Mouse (Mus musculus): ENCODE data around the gene Gm3573. TPM values are rescaled to one million over a fixed set of nuclear protein-coding genes. Genes with fewer than 3 reads are reported as not detected.
"Not testable (repeated sequence)": the region's sequence is repeated elsewhere in the genome, so short reads cannot be mapped to it uniquely, and the experiment has no call there.

Gm3573 gene
- not detected in 2 replicates for polyA plus RNA-seq (2015; fragmentation: Nextera tagmentation; extraction: Ambion mirVana)

GRCm38 (mm10) chr14:42190691-42191090 lies at the start of gene Gm3573:
TSS of gene Gm3573 (minus strand) at chr14:42190791.
- H3K4me2 ChIP-seq; H3K27ac ChIP-seq (replicated peaks); H3K27me3 ChIP-seq; H3K9ac ChIP-seq; H3K36me3 ChIP-seq; H3K9me3 ChIP-seq; ATAC-seq (ENCODE audit: low read depth); H3K4me3 ChIP-seq; H3K4me1 ChIP-seq (replicated peaks): not testable (repeated sequence)
- WGBS: no CpG with 5 or more reads among the region's 1 CpGs

GRCm38 (mm10) chr14:42216766-42217537 lies 26.4 kb upstream of the Gm3573 start:
- H3K9ac ChIP-seq, H3K36me3 ChIP-seq: not testable (repeated sequence)
- WGBS: 80% methylated on average over 8 of the region's 10 CpGs

GRCm38 (mm10) chr14:42183936-42184335 lies 6.7 kb downstream of the Gm3573 start:
- H3K27ac ChIP-seq (replicated peaks); H3K9me3 ChIP-seq; H3K4me3 ChIP-seq; H3K36me3 ChIP-seq; H3K4me1 ChIP-seq (replicated peaks); ATAC-seq (ENCODE audit: low read depth); H3K27me3 ChIP-seq; H3K9ac ChIP-seq; H3K4me2 ChIP-seq: not testable (repeated sequence)
- 80% methylated on average over 3 of the region's 3 CpGs for whole genome bisulfite sequencing

More at GRCm38 (mm10) chr14:42216766-42217537, 26.4 kb upstream of the Gm3573 start:
- H3K27ac ChIP-seq (replicated peaks); H3K9me3 ChIP-seq; H3K27me3 ChIP-seq; H3K4me3 ChIP-seq; H3K4me1 ChIP-seq (replicated peaks); H3K4me2 ChIP-seq; ATAC-seq (ENCODE audit: low read depth): not testable (repeated sequence)

- H3K27ac ChIP-seq (replicated peaks); H3K4me1 ChIP-seq (replicated peaks); H3K9me3 ChIP-seq; H3K36me3 ChIP-seq; H3K4me3 ChIP-seq; H3K9ac ChIP-seq; H3K4me2 ChIP-seq; ATAC-seq (ENCODE audit: low read depth); H3K27me3 ChIP-seq: not testable (repeated sequence)
- WGBS: 93% methylated on average over 1 of the region's 2 CpGs
Observed at GRCm38 (mm10) chr14:42162522-42162921, 28.1 kb downstream of the Gm3573 start, which contains the start of gene Gm17027. TSS of gene Gm17027 (minus strand) at chr14:42162622.

Other genes with a start within 250 kb of the Gm3573 start
- gene 1700024B05Rik, start 246.8 kb downstream of the Gm3573 start, polyA plus RNA-seq (2015; fragmentation: Nextera tagmentation; extraction: Ambion mirVana): not detected in 2 replicates
- not detected in 2 replicates for gene Gm6401, start 222.9 kb downstream of the Gm3573 start, polyA plus RNA-seq (2015; fragmentation: Nextera tagmentation; extraction: Ambion mirVana)
- gene Gm3543, start 207.5 kb downstream of the Gm3573 start, polyA plus RNA-seq (2015; fragmentation: Nextera tagmentation; extraction: Ambion mirVana): not detected in 2 replicates
- gene Gm7951, start 73.4 kb downstream of the Gm3573 start, polyA plus RNA-seq (2015; fragmentation: Nextera tagmentation; extraction: Ambion mirVana): not detected in 2 replicates
- gene Gm17027, start 28.2 kb downstream of the Gm3573 start, polyA plus RNA-seq (2015; fragmentation: Nextera tagmentation; extraction: Ambion mirVana): not detected in 2 replicates
- not detected in 2 replicates for gene Gm17026, start 69.3 kb upstream of the Gm3573 start, polyA plus RNA-seq (2015; fragmentation: Nextera tagmentation; extraction: Ambion mirVana)
- not detected in 2 replicates for gene Gm9611, start 106.6 kb upstream of the Gm3573 start, polyA plus RNA-seq (2015; fragmentation: Nextera tagmentation; extraction: Ambion mirVana)
- not detected in 2 replicates for gene Gm7995, start 119.4 kb upstream of the Gm3573 start, polyA plus RNA-seq (2015; fragmentation: Nextera tagmentation; extraction: Ambion mirVana)
- not detected in 2 replicates for gene Gm8005, start 248.9 kb upstream of the Gm3573 start, polyA plus RNA-seq (2015; fragmentation: Nextera tagmentation; extraction: Ambion mirVana)

Measured in neural tube, embryonic 13.5 days (tissue).